Mouse (Mus musculus) liver, embryonic 12.5 days (tissue): ENCODE results near the gene Tmem208. TPM values are rescaled to one million over a fixed set of nuclear protein-coding genes. Genes with fewer than 3 reads are reported as not detected.

Experiments
- ATAC-seq: fragments of 200-750 bp; cut with Nextera tagmentation; 2 replicates; pipeline ENCODE4 v1.8.0; 2017; ENCODE audit warnings: moderate number of reproducible peaks, mild to moderate bottlenecking, moderate library complexity
- H3K27ac ChIP-seq: fragments of 300-500 bp; sonication (generic); 2 replicates; pipeline ENCODE4 v1.5.1; 2016; ENCODE audit warnings: mild to moderate bottlenecking
- H3K27me3 ChIP-seq: fragments of 300-500 bp; sonication (generic); replicated peaks from 2 replicates; pipeline ENCODE4 v1.6.1; 2016; ENCODE audit warnings: mild to moderate bottlenecking, moderate library complexity
- H3K36me3 ChIP-seq: fragments of 300-500 bp; sonication (generic); 2 replicates; pipeline ENCODE4 v1.6.1; 2016; ENCODE audit warnings: mild to moderate bottlenecking, moderate library complexity
- H3K4me1 ChIP-seq: fragments of 300-500 bp; sonication (generic); 2 replicates; pipeline ENCODE4 v1.6.1; 2016
- H3K4me2 ChIP-seq: fragments of 300-500 bp; sonication (generic); 2 replicates; pipeline ENCODE4 v1.6.1; 2016; ENCODE audit warnings: mild to moderate bottlenecking, moderate library complexity
- H3K4me3 ChIP-seq: fragments of 300-500 bp; sonication (generic); 2 replicates; pipeline ENCODE4 v1.5.1; 2016; ENCODE audit warnings: mild to moderate bottlenecking, moderate library complexity
- H3K9ac ChIP-seq: fragments of 300-500 bp; sonication (generic); 2 replicates; pipeline ENCODE4 v1.6.1; 2016; ENCODE audit warnings: mild to moderate bottlenecking, moderate library complexity
- H3K9me3 ChIP-seq: fragments of 300-500 bp; sonication (generic); replicated peaks from 2 replicates; pipeline ENCODE4 v1.6.1; 2016; ENCODE audit warnings: mild to moderate bottlenecking, moderate library complexity
- WGBS: fragments of 180-500 bp; shearing (Covaris S2); methylation state at CpG from one replicate; pipeline ENCODE4 v1.1.7; 2016; ENCODE audit not compliant: insufficient replicate concordance; 5-methylcytosine and 5-hydroxymethylcytosine counted together
- polyA plus RNA-seq: library from polyadenylated mRNA; unstranded; fragments of >200 nt; fragmentation: Nextera tagmentation; extraction: Ambion mirVana; gene quantifications from 2 replicates; pipeline ENCODE4 v1.2.1, GENCODE M21; 2016

Tmem208 gene
- polyA plus RNA-seq, 1 experiment from 2014 or later, result 109 TPM

- Histone ChIP-seq H3K27me3 (no peaks in the 10 kb centered on the region), H3K36me3 (peaks cover 100% of the 10 kb centered on the region), H3K4me3 (peak overlapping the region; percentile 8; the same call in 1 of the 2 replicates), H3K9me3 (no peaks in the 10 kb centered on the region), H3K4me1 (peaks cover 59% of the 10 kb centered on the region), H3K9ac (peak overlapping the region; percentile 60), H3K4me2 (peak overlapping the region; percentile 59), H3K27ac (peak overlapping the region; percentile 79)
- ATAC-seq, result peak; percentile 74
- 55% methylated on average over 8 of the region's 8 CpGs for WGBS
These were observed 13.2 kb upstream of the Tmem208 start for GRCm38 (mm10) chr8:105312891-105313481.

DNA sequence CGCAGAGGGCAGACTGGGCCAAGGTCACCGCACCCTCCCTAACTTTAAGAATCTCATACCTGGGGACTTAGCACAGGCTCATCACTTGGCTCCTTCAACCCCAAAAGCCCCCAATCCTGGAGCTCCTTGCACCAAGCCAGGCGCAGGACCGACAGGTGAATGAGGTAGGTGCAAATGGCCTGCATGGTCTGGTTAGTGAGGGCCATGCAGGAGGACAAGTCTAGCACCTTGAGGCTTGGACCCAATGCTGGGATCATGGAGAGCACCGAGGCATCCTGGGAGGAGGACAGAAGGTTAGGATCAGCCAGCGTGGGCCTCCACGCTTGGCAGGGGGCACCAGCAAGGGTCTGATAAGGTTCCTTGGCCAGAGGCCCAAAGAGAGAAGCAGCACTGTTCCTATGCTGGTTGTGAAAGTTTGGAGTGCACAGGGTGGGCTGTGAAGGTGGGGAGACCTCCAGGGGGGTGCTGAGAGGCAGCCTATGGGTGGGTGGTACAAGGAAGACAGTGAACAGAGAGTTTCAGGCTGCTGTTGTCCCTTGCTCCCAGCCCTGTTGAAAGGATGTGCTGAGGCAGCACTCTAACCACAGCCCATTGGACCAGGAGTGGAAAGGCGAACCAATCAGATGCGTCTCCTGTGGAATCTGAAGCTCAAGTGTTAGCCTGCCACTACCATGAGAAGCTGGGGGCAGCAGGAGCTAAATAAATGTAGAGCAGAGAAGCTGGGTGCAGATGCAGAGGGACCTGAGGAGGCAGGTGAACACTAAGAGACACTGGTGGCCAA lies 12.3 kb upstream of the Tmem208 start:
- H3K4me2 ChIP-seq, result peak overlapping the region; percentile 59

DNA sequence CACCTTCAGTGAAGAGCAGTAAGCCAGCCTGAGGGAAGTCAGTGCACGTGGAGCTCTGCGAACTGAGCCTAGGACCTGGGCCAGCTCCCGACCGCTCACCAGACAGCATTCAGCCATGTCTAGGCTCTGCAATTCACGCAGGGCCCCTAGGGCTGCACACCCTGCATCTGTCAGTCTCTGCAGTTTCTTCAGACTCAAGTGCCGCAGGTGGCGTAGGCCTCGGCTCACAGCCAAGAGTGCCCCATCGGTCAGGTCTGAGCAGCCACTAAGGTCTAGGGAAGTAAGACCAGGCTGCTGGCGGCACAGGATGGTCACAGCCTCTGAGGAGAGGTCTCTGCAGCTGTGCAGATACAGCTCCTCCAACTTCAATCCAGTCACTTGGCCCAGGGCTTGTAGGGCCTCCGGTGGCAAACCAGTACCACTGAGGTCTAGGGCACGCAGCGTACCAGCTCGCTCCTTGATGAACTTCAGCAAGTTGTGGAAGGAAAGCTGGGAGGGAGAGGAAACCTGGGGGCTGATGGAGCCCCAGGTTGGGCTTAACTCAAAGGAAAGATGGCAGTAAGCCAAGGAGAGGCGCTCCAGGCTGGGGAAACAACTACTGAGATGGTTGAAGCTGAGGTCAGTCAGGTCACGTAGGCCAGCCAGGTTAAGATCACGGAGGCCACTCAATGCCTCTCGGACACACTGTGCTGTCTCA lies 10.9 kb upstream of the Tmem208 start:
- Histone ChIP-seq H3K27me3 (no peaks in the 10 kb centered on the region), H3K4me1 (peaks cover 81% of the 10 kb centered on the region), H3K9me3 (no peaks in the 10 kb centered on the region), H3K9ac (peak overlapping the region; percentile 29; the same call in 1 of the 2 replicates), H3K4me3 (no peak overlapping the region), H3K27ac (peak overlapping the region; percentile 79), H3K4me2 (no peak overlapping the region), H3K36me3 (peaks cover 100% of the 10 kb centered on the region)
- no peak for ATAC-seq
- 91% methylated on average over 18 of the region's 18 CpGs for WGBS

More for the DNA sequence above, 12.3 kb upstream of the Tmem208 start:
- Histone ChIP-seq H3K36me3 (peaks cover 100% of the 10 kb centered on the region), H3K9ac (peak overlapping the region; percentile 60), H3K27ac (peak overlapping the region; percentile 79), H3K4me3 (no peak overlapping the region), H3K9me3 (no peaks in the 10 kb centered on the region), H3K4me1 (peaks cover 67% of the 10 kb centered on the region), H3K27me3 (no peaks in the 10 kb centered on the region)
- peak; percentile 27; the same call in 1 of the 2 replicates for ATAC-seq
- WGBS, result 78% methylated on average over 9 of the region's 9 CpGs

DNA sequence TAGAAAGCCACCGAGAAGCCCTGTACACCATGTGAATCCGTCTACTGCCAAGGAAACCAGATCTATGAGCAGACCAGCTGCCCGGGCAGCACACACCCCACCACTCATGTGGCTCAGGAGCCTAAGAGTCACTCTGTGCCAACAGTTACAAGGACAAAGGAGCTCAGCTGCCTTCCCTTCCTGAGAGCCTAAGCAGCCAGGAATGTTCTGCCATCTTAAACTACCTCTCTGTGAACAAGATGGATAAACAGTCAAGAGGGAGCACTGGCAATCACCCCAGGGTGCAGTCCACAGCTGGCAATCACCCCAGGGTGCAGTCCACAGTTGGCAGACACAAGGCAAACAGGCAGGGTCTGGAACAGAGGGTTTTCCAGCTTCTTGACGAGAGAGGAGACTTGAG lies 8.2 kb upstream of the Tmem208 start:
- H3K27me3 ChIP-seq, result no peaks in the 10 kb centered on the region
- no peak overlapping the region for H3K4me3 ChIP-seq
- H3K9ac ChIP-seq, result no peak overlapping the region
- 0 out of 2 replicates have a peak overlapping the region, but pooled peaks have one; percentile 36 for H3K27ac ChIP-seq
- H3K36me3 ChIP-seq, result peaks cover 95% of the 10 kb centered on the region
- peaks cover 82% of the 10 kb centered on the region for H3K4me1 ChIP-seq
- 87% methylated on average over 4 of the region's 4 CpGs for WGBS
- no peak overlapping the region for H3K4me2 ChIP-seq
- no peaks in the 10 kb centered on the region for H3K9me3 ChIP-seq
- ATAC-seq, result no peak

GRCm38 (mm10) chr8:105318662-105319190 lies 7.4 kb upstream of the Tmem208 start:
- Histone ChIP-seq H3K36me3 (peaks cover 89% of the 10 kb centered on the region), H3K27ac (peak overlapping the region; percentile 72)
- 79% methylated on average over 11 of the region's 11 CpGs for WGBS

DNA sequence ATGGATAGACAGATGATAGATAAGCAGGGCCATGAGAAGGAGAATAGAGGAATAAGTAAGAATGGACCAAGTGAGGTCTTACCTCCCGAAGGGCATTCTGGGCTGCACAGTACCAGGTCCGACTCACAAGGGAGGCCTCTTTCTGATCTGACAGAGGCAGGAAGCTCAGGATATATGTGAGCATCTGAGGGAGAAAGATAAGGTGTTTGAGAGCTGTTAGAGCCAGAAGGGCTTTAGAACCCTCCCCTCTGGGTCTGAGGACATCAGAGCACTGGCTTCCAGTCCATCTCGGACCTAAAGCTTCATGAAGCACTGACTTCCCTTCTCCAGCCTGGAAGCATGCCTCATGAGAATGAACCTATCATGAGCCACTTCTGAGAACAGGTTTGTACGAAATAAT lies 3.0 kb upstream of the Tmem208 start:
- WGBS, result 26% methylated on average over 4 of the region's 4 CpGs
- H3K9me3 ChIP-seq, result no peaks in the 10 kb centered on the region
- no peaks in the 10 kb centered on the region for H3K27me3 ChIP-seq
- peak overlapping the region; percentile 80 for H3K4me3 ChIP-seq
- ATAC-seq, result peak; percentile 87
- H3K9ac ChIP-seq, result peak overlapping the region; percentile 85
- H3K27ac ChIP-seq, result peak overlapping the region; percentile 95
- peaks cover 49% of the 10 kb centered on the region for H3K36me3 ChIP-seq
- H3K4me2 ChIP-seq, result peak overlapping the region; percentile 79
- peaks cover 74% of the 10 kb centered on the region for H3K4me1 ChIP-seq

More at GRCm38 (mm10) chr8:105318662-105319190, 7.4 kb upstream of the Tmem208 start:
- Histone ChIP-seq H3K4me2 (peak overlapping the region; percentile 40; the same call in 1 of the 2 replicates), H3K27me3 (no peaks in the 10 kb centered on the region), H3K4me3 (no peak overlapping the region), H3K9me3 (no peaks in the 10 kb centered on the region), H3K9ac (no peak overlapping the region), H3K4me1 (peaks cover 82% of the 10 kb centered on the region)
- no peak for ATAC-seq

GRCm38 (mm10) chr8:105325641-105326093 lies 487 bp upstream of the Tmem208 start:
- peak; percentile 0 for ATAC-seq

DNA sequence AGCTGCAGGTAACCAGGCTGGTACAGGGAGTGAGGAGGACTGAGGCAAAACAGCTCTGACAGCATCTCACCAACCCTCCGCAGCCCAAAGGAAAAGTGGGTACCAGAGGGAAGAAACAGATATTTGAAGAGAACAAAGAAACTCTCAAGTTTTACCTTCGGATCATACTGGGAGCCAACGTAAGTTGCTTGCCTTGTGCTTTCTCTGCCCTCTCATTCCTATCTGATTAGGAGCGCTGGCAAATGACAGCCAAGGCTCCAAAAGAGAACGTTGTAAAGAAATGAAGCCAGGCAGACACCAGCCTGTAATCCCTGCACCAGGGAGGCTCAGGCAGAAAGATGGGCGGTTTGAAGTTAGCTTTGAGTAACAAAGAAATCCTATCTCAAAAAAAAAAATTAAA lies 814 bp downstream of the Tmem208 start:
- Histone ChIP-seq H3K27me3 (no peaks in the 10 kb centered on the region), H3K4me2 (peak overlapping the region; percentile 85), H3K4me1 (peaks cover 46% of the 10 kb centered on the region), H3K9me3 (no peaks in the 10 kb centered on the region), H3K4me3 (peak overlapping the region; percentile 80), H3K36me3 (peaks cover 53% of the 10 kb centered on the region), H3K9ac (peak overlapping the region; percentile 85), H3K27ac (peak overlapping the region; percentile 88)
- ATAC-seq, result no peak
- WGBS, result 25% methylated on average over 6 of the region's 6 CpGs

More at GRCm38 (mm10) chr8:105325641-105326093, 487 bp upstream of the Tmem208 start:
- Histone ChIP-seq H3K36me3 (peaks cover 49% of the 10 kb centered on the region), H3K27me3 (no peaks in the 10 kb centered on the region), H3K9me3 (no peaks in the 10 kb centered on the region), H3K4me1 (peaks cover 55% of the 10 kb centered on the region), H3K27ac (peak overlapping the region; percentile 95), H3K4me3 (peak overlapping the region; percentile 80), H3K9ac (peak overlapping the region; percentile 85), H3K4me2 (peak overlapping the region; percentile 79)
- WGBS, result 1% methylated on average over 12 of the region's 12 CpGs

GRCm38 (mm10) chr8:105330325-105330724 lies 4.2 kb downstream of the Tmem208 start:
- no peaks in the 10 kb centered on the region for H3K27me3 ChIP-seq
- H3K4me2 ChIP-seq, result no peak overlapping the region
- ATAC-seq, result no peak
- 88% methylated on average over 12 of the region's 12 CpGs for WGBS
- peaks cover 15% of the 10 kb centered on the region for H3K4me1 ChIP-seq
- H3K9ac ChIP-seq, result no peak overlapping the region
- H3K4me3 ChIP-seq, result no peak overlapping the region
- H3K9me3 ChIP-seq, result no peaks in the 10 kb centered on the region
- H3K27ac ChIP-seq, result no peak overlapping the region
- H3K36me3 ChIP-seq, result peaks cover 76% of the 10 kb centered on the region

DNA sequence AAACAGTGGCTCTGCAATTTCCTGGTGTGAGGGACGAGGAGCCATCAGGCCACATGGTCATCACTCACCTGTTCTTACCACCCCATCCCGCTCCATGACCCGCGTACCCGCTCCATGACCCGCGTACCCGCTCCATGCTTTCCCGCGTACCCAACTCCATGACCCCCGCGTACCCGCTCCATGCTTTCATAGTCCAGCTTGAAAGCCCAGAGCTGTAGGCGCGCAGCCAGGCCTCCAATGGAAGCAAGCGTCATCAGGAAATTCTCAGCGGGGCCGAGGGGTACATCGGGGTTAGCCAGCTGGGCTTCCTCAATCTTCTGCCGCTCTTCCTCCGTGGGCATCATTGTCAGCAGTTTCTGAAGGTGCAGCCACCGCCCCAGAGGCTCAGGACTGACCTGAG lies 5.3 kb downstream of the Tmem208 start:
- Histone ChIP-seq H3K4me3 (no peak overlapping the region), H3K4me1 (peaks cover 12% of the 10 kb centered on the region), H3K4me2 (no peak overlapping the region), H3K27ac (no peak overlapping the region), H3K9ac (no peak overlapping the region), H3K36me3 (peaks cover 87% of the 10 kb centered on the region), H3K27me3 (no peaks in the 10 kb centered on the region), H3K9me3 (no peaks in the 10 kb centered on the region)
- WGBS, result 91% methylated on average over 22 of the region's 22 CpGs
- ATAC-seq, result no peak

GRCm38 (mm10) chr8:105331931-105332330 lies 5.8 kb downstream of the Tmem208 start:
- no peaks in the 10 kb centered on the region for H3K27me3 ChIP-seq
- H3K4me3 ChIP-seq, result no peak overlapping the region
- ATAC-seq, result no peak
- peaks cover 10% of the 10 kb centered on the region for H3K4me1 ChIP-seq
- no peak overlapping the region for H3K4me2 ChIP-seq
- H3K36me3 ChIP-seq, result peaks cover 92% of the 10 kb centered on the region
- no peak overlapping the region for H3K9ac ChIP-seq
- no peak overlapping the region for H3K27ac ChIP-seq
- H3K9me3 ChIP-seq, result no peaks in the 10 kb centered on the region
- 91% methylated on average over 9 of the region's 9 CpGs for WGBS
